Mouse (Mus musculus) liver, adult 2 months (tissue): ENCODE data around the gene Mycbp2.

ENCODE experiments used
- CTCF ChIP-seq: fragments of 200-500 bp; IDR thresholded peaks from 2 replicates; pipeline ENCODE4 v1.5.1; 2011; ENCODE audit warnings: low read depth, low read length, control low read depth
- POLR2A ChIP-seq: fragments of 200-500 bp; IDR thresholded peaks from 2 replicates; pipeline ENCODE4 v1.6.1; 2011; ENCODE audit warnings: low read length, control low read depth; ENCODE audit not compliant: insufficient read depth; ENCODE audit errors: extremely low read depth

- TF ChIP-seq CTCF (no peak), POLR2A (no peak)
Observed at GRCm38 (mm10) chr14:103312926-103313325, 33.7 kb downstream of the Mycbp2 start.
